Mouse (Mus musculus): ENCODE measurements around the gene Dact1. TPM values are rescaled to one million over a fixed set of nuclear protein-coding genes. Genes with fewer than 3 reads are reported as not detected.

Dact1 gene
- polyA plus RNA-seq, 1 experiment from 2014 or later = 3.4 TPM

- 53% methylated on average over 8 of the region's 8 CpGs for WGBS (ENCODE audit: insufficient replicate concordance)
- no peak for ATAC-seq
- Histone ChIP-seq H3K36me3 (no peaks in the 10 kb centered on the region), H3K27ac (no peak overlapping the region), H3K9ac (no peak overlapping the region), H3K9me3 (replicated peaks) (no peaks in the 10 kb centered on the region), H3K4me1 (peaks cover 14% of the 10 kb centered on the region), H3K4me2 (no peak overlapping the region), H3K27me3 (replicated peaks) (no peaks in the 10 kb centered on the region; the same call in 1 of the 2 replicates), H3K4me3 (no peak overlapping the region)
Observed at GRCm38 (mm10) chr12:71296849-71297535, 12.7 kb upstream of the Dact1 start.

DNA sequence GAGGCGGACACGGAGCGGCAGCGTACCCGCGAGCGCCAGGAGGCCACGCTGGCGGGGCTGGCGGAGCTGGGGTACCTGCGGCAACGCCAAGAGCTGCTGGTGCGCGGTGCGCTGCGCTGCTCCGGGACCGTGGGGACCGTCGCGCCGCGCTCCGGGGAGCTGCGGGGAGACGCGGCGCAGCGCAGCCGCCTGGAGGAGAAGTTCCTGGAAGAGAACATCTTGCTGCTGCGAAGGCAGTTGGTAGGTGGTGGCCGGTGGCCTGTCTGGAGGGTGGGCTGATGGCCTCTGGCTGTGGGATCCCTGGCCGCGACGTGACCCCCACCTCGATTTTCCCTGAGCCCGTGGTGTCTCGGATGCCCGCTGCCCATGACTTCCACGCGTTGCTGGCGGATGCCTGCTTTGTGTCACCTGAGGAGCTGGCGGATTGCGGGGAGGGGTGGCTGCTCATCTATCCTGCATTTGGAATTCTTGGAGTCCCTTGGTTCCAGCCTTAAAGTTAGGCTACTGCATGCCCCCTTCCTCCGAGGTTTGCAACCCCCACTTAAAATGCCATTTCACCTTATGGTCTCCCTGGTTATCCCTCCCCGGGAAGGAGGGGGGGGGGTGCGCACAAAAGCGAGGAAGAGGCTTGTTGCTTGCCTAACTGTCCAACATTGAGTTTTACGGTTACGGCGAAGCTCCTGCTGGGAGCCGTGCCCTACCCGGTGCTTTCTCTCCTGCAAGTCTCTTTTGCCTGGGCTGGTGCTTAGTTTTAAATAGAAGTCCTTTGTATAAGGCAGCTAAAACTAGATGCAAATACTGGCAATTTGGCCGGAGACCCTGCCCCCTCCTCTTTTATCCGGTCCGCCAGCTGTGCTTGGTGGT, 616 bp downstream of the Dact1 start:
- Histone ChIP-seq H3K4me3 (peak overlapping the region; percentile 62), H3K27ac (peak overlapping the region; percentile 58; the same call in 1 of the 2 replicates), H3K9me3 (replicated peaks) (no peaks in the 10 kb centered on the region), H3K36me3 (no peaks in the 10 kb centered on the region), H3K4me1 (peaks cover 11% of the 10 kb centered on the region; the same call in 1 of the 2 replicates), H3K9ac (peak overlapping the region; percentile 50), H3K4me2 (peak overlapping the region; percentile 84), H3K27me3 (replicated peaks) (peaks cover 70% of the 10 kb centered on the region)
- WGBS (ENCODE audit: insufficient replicate concordance) = 2% methylated on average over 56 of the region's 56 CpGs
- peak; percentile 46 for ATAC-seq

DNA sequence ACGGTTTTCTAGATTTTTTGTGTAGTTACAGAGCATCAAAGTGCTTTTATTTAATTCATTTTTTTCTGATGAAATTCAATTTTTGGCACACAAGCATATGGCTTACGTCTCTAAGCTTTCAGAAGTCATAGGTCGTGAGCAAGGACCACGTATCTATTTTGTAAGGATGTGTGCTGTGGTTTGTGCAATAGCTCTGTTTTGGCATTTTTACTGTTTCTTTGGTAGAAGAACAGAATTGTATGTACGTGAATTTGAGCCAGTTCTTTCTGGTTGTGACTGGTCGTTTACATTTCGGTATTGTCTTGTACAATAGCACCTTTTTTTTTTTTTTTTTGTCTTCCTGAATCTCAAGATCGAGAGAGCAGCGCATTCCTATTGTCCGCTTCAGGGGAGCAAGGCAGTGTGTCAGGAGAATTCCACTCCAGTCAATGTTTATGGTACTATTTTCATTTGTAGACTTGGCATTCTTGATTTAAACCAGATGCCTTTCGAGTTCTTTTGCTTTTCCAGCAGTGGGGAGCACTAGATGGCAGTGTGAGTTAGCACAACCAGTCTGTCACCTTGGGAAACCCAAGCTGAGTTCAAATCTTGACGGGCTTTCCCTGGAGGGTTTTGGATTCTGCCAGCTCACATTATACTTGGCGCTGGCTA, 1.7 kb downstream of the Dact1 start:
- Histone ChIP-seq H3K4me3 (peak overlapping the region; percentile 62), H3K27ac (no peak overlapping the region)
- ATAC-seq = no peak

DNA sequence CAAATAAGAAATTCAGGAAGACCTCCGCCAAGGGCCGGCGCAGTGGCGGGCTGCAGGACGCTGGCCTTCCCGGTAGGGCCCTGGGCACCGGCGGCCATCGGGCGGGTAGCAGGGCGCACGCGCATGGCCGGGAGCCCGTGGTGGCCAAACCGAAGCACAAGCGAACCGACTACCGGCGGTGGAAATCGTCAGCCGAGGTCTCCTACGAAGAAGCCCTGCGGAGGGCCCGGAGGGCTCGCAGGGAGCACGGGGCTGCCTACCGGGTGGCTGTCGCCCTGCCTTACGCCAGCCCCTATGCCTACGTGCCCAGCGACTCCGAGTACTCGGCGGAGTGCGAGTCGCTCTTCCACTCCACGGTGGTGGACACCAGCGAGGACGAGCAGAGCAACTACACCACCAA, 8.6 kb downstream of the Dact1 start:
- no peak overlapping the region for H3K4me2 ChIP-seq
- no peak overlapping the region for H3K4me3 ChIP-seq
- H3K9me3 ChIP-seq (replicated peaks) = no peaks in the 10 kb centered on the region
- no peak overlapping the region for H3K9ac ChIP-seq
- no peaks in the 10 kb centered on the region for H3K27me3 ChIP-seq (replicated peaks)
- ATAC-seq = no peak
- no peaks in the 10 kb centered on the region for H3K4me1 ChIP-seq
- no peak overlapping the region for H3K27ac ChIP-seq
- WGBS (ENCODE audit: insufficient replicate concordance) = 93% methylated on average over 40 of the region's 40 CpGs
- H3K36me3 ChIP-seq = peaks cover 19% of the 10 kb centered on the region

More for the DNA sequence above, 1.7 kb downstream of the Dact1 start:
- no peak overlapping the region for H3K9ac ChIP-seq
- no peaks in the 10 kb centered on the region for H3K9me3 ChIP-seq (replicated peaks)
- no peaks in the 10 kb centered on the region for H3K36me3 ChIP-seq
- H3K4me1 ChIP-seq = peaks cover 11% of the 10 kb centered on the region; the same call in 1 of the 2 replicates
- peaks cover 64% of the 10 kb centered on the region for H3K27me3 ChIP-seq (replicated peaks)
- WGBS (ENCODE audit: insufficient replicate concordance) = 33% methylated on average over 13 of the region's 13 CpGs
- peak overlapping the region; percentile 84; the same call in 1 of the 2 replicates for H3K4me2 ChIP-seq

DNA sequence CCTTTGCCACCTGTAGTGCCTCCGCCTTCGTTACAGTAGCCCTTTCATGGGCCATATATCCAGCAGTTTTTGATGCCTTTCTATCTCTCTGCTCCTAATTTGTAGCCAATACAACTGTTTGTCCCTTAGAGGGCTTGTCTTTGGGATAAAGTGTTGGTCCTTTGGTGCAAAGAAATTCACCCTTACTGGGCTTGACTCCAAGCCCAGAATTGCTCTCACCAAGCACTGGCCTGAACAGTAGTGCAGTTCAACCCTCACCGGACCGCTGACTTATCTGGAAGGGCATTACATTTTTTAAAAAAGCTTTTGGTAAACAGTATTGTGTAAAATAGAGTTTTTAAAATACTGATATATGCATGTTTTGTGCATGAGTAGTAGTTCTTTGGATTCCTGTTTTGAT, 9.9 kb downstream of the Dact1 start:
- peaks cover 19% of the 10 kb centered on the region for H3K36me3 ChIP-seq
- no peaks in the 10 kb centered on the region for H3K4me1 ChIP-seq
- H3K27ac ChIP-seq = no peak overlapping the region
- no peaks in the 10 kb centered on the region for H3K27me3 ChIP-seq (replicated peaks)
- no peak overlapping the region for H3K4me3 ChIP-seq
- ATAC-seq = no peak
- H3K9ac ChIP-seq = no peak overlapping the region
- H3K9me3 ChIP-seq (replicated peaks) = no peaks in the 10 kb centered on the region
- WGBS (ENCODE audit: insufficient replicate concordance) = 80% methylated on average over 4 of the region's 4 CpGs
- H3K4me2 ChIP-seq = no peak overlapping the region

GRCm38 (mm10) chr12:71332646-71333045, 23.0 kb downstream of the Dact1 start:
- 72% methylated on average over 3 of the region's 3 CpGs for WGBS (ENCODE audit: insufficient replicate concordance)
- Histone ChIP-seq H3K27ac (no peak overlapping the region), H3K36me3 (no peaks in the 10 kb centered on the region), H3K9me3 (replicated peaks) (no peaks in the 10 kb centered on the region), H3K4me3 (no peak overlapping the region), H3K9ac (no peak overlapping the region), H3K4me1 (no peaks in the 10 kb centered on the region), H3K27me3 (replicated peaks) (no peaks in the 10 kb centered on the region), H3K4me2 (no peak overlapping the region)
- no peak for ATAC-seq

DNA sequence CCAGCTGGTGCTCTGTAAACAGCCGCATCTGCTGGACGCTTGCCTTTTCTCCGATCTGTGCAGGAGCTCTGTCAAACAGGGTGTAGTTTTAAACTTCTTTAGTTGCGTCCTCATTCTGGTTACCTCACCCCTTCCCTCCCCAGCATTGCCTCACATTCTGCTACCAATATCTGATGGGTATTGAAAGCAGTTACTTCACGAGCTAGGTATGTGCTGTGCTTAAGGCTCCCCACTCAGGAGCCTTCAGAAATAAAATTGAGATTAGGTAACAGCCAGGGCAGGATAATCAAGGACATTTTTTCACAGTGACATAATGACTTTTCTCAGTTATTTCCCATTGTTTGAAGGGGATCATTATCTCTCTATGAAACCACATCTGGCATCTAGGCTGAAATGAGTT, 23.9 kb downstream of the Dact1 start:
- no peaks in the 10 kb centered on the region for H3K27me3 ChIP-seq (replicated peaks)
- H3K9ac ChIP-seq = no peak overlapping the region
- H3K36me3 ChIP-seq = no peaks in the 10 kb centered on the region
- H3K9me3 ChIP-seq (replicated peaks) = no peaks in the 10 kb centered on the region
- H3K4me1 ChIP-seq = no peaks in the 10 kb centered on the region
- no peak overlapping the region for H3K27ac ChIP-seq
- H3K4me3 ChIP-seq = no peak overlapping the region
- WGBS (ENCODE audit: insufficient replicate concordance) = 48% methylated on average over 5 of the region's 5 CpGs
- no peak for ATAC-seq
- H3K4me2 ChIP-seq = no peak overlapping the region

- no peak for ATAC-seq
- no peak overlapping the region for H3K4me2 ChIP-seq
Observed at GRCm38 (mm10) chr12:71337025-71337582, 27.4 kb downstream of the Dact1 start.

GRCm38 (mm10) chr12:71337896-71338463, 28.3 kb downstream of the Dact1 start:
- H3K36me3 ChIP-seq = no peaks in the 10 kb centered on the region
- no peak overlapping the region for H3K9ac ChIP-seq
- no peak overlapping the region for H3K27ac ChIP-seq
- no peaks in the 10 kb centered on the region for H3K9me3 ChIP-seq (replicated peaks)
- 54% methylated on average over 6 of the region's 6 CpGs for WGBS (ENCODE audit: insufficient replicate concordance)
- no peaks in the 10 kb centered on the region for H3K27me3 ChIP-seq (replicated peaks)
- H3K4me3 ChIP-seq = no peak overlapping the region
- H3K4me1 ChIP-seq = no peaks in the 10 kb centered on the region
- no peak overlapping the region for H3K4me2 ChIP-seq
- no peak for ATAC-seq

More at GRCm38 (mm10) chr12:71337025-71337582, 27.4 kb downstream of the Dact1 start:
- WGBS (ENCODE audit: insufficient replicate concordance) = 49% methylated on average over 11 of the region's 11 CpGs
- H3K36me3 ChIP-seq = no peaks in the 10 kb centered on the region
- H3K9ac ChIP-seq = no peak overlapping the region
- no peaks in the 10 kb centered on the region for H3K4me1 ChIP-seq
- H3K27me3 ChIP-seq (replicated peaks) = no peaks in the 10 kb centered on the region
- no peak overlapping the region for H3K4me3 ChIP-seq
- no peaks in the 10 kb centered on the region for H3K9me3 ChIP-seq (replicated peaks)
- no peak overlapping the region for H3K27ac ChIP-seq

- Histone ChIP-seq H3K9me3 (replicated peaks) (no peaks in the 10 kb centered on the region), H3K27ac (no peak overlapping the region), H3K36me3 (no peaks in the 10 kb centered on the region), H3K4me2 (no peak overlapping the region), H3K9ac (no peak overlapping the region), H3K27me3 (replicated peaks) (no peaks in the 10 kb centered on the region), H3K4me3 (no peak overlapping the region), H3K4me1 (no peaks in the 10 kb centered on the region)
- no peak for ATAC-seq
- WGBS (ENCODE audit: insufficient replicate concordance) = 54% methylated on average over 16 of the region's 16 CpGs
Observed at GRCm38 (mm10) chr12:71339142-71339848, 29.6 kb downstream of the Dact1 start.

- Histone ChIP-seq H3K9me3 (replicated peaks) (no peaks in the 10 kb centered on the region), H3K4me2 (peak overlapping the region; percentile 45), H3K27me3 (replicated peaks) (no peaks in the 10 kb centered on the region), H3K36me3 (no peaks in the 10 kb centered on the region), H3K27ac (no peak overlapping the region), H3K4me3 (no peak overlapping the region; the same call in 1 of the 2 replicates), H3K4me1 (no peaks in the 10 kb centered on the region; the same call in 1 of the 2 replicates), H3K9ac (no peak overlapping the region)
- no peak for ATAC-seq
- 17% methylated on average over 13 of the region's 13 CpGs for WGBS (ENCODE audit: insufficient replicate concordance)
Observed at GRCm38 (mm10) chr12:71342397-71342796, 32.7 kb downstream of the Dact1 start.

All from liver, embryonic 12.5 days (tissue).